Mouse (Mus musculus): ENCODE data around the gene Cdh24. TPM values are rescaled to one million over a fixed set of nuclear protein-coding genes. Genes with fewer than 3 reads are reported as not detected.

Cdh24 gene
- total RNA-seq, 1 experiment from 2014 or later = 1.4 TPM

- ATAC-seq (replicated peaks in 1 of 2; ENCODE audit: insufficient read depth in 1 of 2, low FRiP score in 2 of 2, low TSS enrichment in 1 of 2, low read depth in 1 of 2, poor library complexity in 2 of 2, severe bottlenecking in 2 of 2) = no peak
Measured at GRCm38 (mm10) chr14:54591056-54591455, 50.1 kb downstream of the Cdh24 start.

GRCm38 (mm10) chr14:54583681-54584338, 57.4 kb downstream of the Cdh24 start:
- ATAC-seq (replicated peaks in 1 of 2; ENCODE audit: insufficient read depth in 1 of 2, low FRiP score in 2 of 2, low TSS enrichment in 1 of 2, low read depth in 1 of 2, poor library complexity in 2 of 2, severe bottlenecking in 2 of 2) = peak; percentile 53 to 64; a peak in 1 of 4 replicates

- no peak for ATAC-seq (replicated peaks in 1 of 2; ENCODE audit: insufficient read depth in 1 of 2, low FRiP score in 2 of 2, low TSS enrichment in 1 of 2, low read depth in 1 of 2, poor library complexity in 2 of 2, severe bottlenecking in 2 of 2)
Measured at GRCm38 (mm10) chr14:54582536-54582935, 58.6 kb downstream of the Cdh24 start.

Other genes with a start within 250 kb of the Cdh24 start
- gene Slc7a7, start 223.6 kb downstream of the Cdh24 start, total RNA-seq (2017) = 1.9 and 3.5 TPM in 2 replicates
- gene Mrpl52, start 214.5 kb downstream of the Cdh24 start, total RNA-seq (2017) = 103 and 131 TPM in 2 replicates
- gene Mmp14, start 209.8 kb downstream of the Cdh24 start, total RNA-seq (2017) = 6.5 and 7.5 TPM in 2 replicates
- gene Lrp10, start 177.2 kb downstream of the Cdh24 start, total RNA-seq (2017) = 20.5 and 38.3 TPM in 2 replicates
- gene Rem2, start 165.3 kb downstream of the Cdh24 start, total RNA-seq (2017) = 1.8 and 2.5 TPM in 2 replicates
- gene Prmt5, start 123.8 kb downstream of the Cdh24 start, total RNA-seq (2017) = 52.4 and 53.1 TPM in 2 replicates
- 68.6 and 76.0 TPM in 2 replicates for gene Haus4, start 86.7 kb downstream of the Cdh24 start, total RNA-seq (2017)
- gene Ajuba, start 63.8 kb downstream of the Cdh24 start, total RNA-seq (2017) = 0.74 and 1.3 TPM in 2 replicates
- gene 4931414P19Rik, start 35.4 kb downstream of the Cdh24 start, total RNA-seq (2017) = 3.8 and 15.3 TPM in 2 replicates
- gene Psmb5, start 23.3 kb downstream of the Cdh24 start, total RNA-seq (2017) = 27.2 and 41.8 TPM in 2 replicates
- gene Psmb11, start 19.9 kb downstream of the Cdh24 start, total RNA-seq (2017) = not detected in 2 replicates
- not detected in 2 replicates for gene Gm17606, start 412 bp downstream of the Cdh24 start, total RNA-seq (2017)
- 34.8 and 47.8 TPM in 2 replicates for gene 1700123O20Rik, start 44.9 kb upstream of the Cdh24 start, total RNA-seq (2017)
- gene Acin1, start 45.6 kb upstream of the Cdh24 start, total RNA-seq (2017) = 261 and 357 TPM in 2 replicates
- 1.1 TPM in 1 of 2 replicates, not detected in the other for gene Gm29776, start 57.5 kb upstream of the Cdh24 start, total RNA-seq (2017)
- 11.4 and 25.4 TPM in 2 replicates for gene Cebpe, start 70.8 kb upstream of the Cdh24 start, total RNA-seq (2017)
- gene Slc7a8, start 140.6 kb upstream of the Cdh24 start, total RNA-seq (2017) = 2.3 and 3.2 TPM in 2 replicates
- not detected in 2 replicates for gene Rnf212b, start 172.8 kb upstream of the Cdh24 start, total RNA-seq (2017)
- gene Homez, start 229.6 kb upstream of the Cdh24 start, total RNA-seq (2017) = 11.3 and 19.1 TPM in 2 replicates
- 2.6 and 3.6 TPM in 2 replicates for gene Ppp1r3e, start 236.2 kb upstream of the Cdh24 start, total RNA-seq (2017)
- gene Bcl2l2, start 242.0 kb upstream of the Cdh24 start, total RNA-seq (2017) = 6.1 and 13.1 TPM in 2 replicates
- gene Gm20521, start 242.1 kb upstream of the Cdh24 start, total RNA-seq (2017) = not detected in 2 replicates

Measured in hematopoietic stem cell, adult 5-6 weeks (primary cell).